Mouse (Mus musculus) layer of hippocampus, adult 18-20 months (tissue): ENCODE results near the gene Gstt1. TPM values are rescaled to one million over a fixed set of nuclear protein-coding genes. Genes with fewer than 3 reads are reported as not detected.

Experiments used
- DNase-seq, 2 experiments: peaks; one replicate each; pipeline ENCODE4 v3.0.0; 2022; ENCODE audit warnings: low spot score in 2 of 2
- total RNA-seq, 2 experiments: library from RNA; stranded (reverse); gene quantifications; 2 replicates each; pipeline ENCODE4 v1.2.3; 2021

The Gstt1 gene
- total RNA-seq, 2 experiments from 2014 or later, result 10.2 to 10.3 TPM

DNA sequence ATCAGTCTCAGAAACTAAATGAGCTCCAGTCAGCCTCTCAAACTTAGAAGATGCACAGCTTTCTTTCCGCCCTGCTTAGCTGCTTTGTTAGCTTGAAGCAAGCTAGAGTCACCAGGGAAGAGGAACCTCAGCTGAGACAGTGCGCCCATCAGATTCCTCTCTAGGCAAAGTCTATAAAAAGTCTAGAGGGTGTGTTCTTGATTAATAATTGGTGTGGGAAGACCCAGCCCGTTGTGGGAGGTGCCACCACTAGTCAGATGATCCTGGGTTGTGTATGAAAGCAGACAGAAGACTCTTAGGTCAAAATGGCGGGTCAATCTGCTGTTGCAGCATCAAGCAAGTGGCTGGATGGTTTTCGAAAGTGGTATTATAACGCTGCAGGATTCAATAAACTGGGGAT is 31.5 kb downstream of the Gstt1 start:
- no peak for DNase-seq

DNA sequence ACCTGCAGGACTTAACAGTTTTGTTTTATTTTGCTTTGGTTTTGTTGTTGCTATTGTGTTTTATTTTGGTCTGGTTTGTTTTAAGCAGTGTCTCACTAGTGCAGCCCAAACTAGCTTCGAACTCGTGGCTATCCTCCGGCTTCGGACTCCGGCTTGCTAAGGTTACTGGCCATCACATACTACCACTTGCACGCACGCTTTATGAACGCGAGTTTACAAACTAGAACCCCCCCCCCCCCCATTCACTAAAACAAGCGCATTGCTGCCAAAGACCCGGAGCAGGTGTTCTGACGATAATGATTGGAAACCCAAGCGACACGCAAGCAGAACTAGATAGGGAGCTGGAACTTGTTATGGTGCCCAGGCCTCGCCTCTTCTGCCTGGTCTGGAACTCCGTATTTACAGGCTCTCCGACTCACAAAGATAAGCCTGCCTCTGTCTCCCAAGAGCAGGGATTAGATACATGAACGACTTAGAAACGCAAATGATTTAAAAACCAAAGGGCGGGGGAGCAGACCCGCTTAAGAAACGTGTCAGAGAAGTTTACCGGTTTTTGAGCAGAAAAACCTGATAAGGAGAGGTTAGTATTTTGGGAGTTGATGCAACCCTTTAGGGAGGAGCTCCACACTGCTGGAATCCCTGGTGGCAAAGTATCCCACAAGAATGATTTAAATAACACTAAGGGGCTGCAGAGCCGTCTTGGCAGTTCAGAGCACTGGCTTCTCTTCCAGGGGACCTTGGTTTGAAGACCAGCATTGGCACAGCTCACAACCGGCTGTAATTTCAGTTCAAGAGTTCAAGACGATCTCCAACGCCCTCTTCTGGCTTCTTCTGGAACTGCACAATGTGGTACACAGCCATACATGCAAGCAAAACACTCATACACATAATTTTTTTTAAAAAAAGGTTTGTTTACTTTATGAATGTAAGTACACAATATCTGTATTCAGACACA is 33.6 kb downstream of the Gstt1 start:
- DNase-seq, result peak in 1 of 2 experiments; percentile 61

DNA sequence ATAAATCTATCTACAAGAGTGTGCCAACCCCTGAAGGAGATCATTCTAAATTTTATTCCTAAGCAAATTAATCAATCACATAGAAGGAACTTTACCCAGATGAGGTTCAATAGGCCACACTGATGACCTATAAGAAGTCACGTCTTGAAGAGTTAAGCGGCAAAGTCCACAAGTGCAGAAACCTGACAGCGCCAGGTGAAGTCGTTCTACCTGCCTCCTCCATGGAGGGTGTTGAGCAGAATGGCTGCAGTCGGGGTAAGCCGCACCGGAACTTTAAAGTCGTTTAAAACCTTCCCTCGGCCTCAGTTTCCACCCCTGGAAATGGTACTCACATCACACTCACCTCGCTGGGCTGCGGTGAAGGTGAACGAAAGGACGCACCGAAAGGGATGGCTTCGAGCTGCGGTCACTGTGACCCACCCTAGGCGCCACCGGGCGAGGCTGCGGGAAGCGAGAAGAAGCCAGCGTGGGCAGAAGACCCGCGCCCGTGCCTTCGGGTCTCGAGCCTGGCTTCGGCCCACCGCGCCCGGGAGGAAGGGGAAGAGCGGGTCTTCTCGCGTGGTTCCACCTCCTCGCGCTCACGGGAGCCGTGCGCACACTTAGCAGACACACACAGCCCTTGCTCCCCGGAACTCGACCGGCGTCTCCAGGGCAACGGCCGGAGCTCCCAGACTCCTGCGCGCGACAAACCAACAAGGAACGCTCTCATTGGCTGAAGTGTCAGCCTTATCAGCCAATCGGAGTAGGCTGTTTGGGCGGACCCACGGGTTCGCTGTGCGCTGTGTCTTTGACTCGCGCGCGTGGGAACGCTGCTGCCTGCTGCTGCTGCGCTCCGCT is 34.5 kb downstream of the Gstt1 start, which contains the start of gene Cabin1:
TSS of gene Cabin1 (minus strand) at position 660 of the 837 bp plus-strand sequence.
- DNase-seq, result peak; percentile 96 to 99

DNA sequence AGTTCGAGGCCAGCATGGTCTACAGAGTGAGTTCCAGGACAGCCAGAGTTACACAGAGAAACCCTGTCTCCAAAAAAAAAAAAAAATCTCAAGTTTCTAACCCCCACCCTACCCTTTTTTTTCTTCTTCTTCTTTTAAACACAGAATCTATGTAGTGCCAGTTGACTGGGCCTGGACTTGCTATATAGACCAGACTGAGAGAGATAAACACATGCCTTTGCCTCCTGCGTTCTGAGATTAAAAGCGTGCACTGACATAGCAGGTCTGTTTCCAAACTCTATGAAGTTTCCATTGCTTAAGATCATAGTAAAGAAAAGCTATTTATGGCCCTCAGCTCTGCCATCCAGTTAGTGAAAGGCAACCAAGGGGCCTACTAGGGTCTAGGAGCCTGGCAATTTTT is 36.0 kb downstream of the Gstt1 start:
- no peak for DNase-seq

DNA sequence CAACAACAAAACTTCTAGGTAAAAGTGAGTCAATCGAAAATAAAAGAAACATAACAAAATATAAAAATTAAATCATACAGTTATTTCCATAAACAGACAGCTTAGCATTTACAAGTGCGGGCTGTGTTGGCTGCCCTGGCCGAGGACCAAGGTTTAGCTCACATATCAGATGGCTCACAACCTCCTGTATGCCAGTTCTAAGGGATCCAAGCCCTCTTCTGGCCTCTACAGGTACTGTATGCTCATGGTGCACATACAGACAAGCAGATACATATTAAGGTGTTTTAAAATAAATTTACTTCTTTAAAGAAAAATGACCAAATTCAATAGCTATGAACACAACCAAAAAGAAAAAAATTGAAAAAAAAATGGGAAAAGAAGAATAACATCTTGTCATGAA is 38.1 kb downstream of the Gstt1 start:
- DNase-seq, result no peak

DNA sequence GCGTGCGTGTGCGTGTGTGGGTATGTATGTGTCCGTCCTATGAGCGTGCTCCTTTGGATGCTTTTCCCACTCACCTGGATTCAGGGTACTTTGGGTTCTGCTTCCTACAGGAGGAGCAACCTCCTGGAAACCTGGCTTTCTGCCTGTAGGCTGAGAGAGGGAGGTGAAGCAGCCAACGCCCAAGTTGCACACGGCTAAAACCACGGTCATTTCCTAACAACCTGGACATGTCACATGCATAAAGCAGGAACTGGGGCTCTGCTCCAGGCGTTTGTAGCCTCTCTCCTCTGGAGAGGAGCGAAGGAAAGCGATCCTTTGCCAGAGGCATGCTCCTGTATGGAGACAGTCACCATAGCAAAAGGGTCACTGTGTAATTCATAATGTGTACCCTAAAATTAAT is 41.7 kb downstream of the Gstt1 start:
- no peak for DNase-seq

DNA sequence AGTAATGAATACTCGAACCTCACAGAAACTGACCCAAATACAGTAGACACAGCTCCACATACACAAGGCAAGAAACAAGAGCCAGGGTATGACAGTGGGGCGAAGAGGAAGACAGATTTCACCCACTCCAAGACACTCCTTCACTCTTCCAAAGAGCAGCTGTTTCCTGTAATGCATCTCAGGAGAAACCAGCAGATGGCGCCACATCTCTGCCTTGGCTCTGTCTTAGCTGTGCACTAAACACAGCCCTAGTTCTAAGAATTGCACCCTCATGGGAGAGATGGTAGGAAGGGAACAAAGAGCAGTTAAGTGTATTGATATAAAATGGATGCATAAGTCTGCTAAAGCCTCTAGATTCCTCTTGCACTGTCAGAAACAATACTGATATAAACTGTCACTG is 54.4 kb downstream of the Gstt1 start:
- DNase-seq, result peak; percentile 81 to 93

DNA sequence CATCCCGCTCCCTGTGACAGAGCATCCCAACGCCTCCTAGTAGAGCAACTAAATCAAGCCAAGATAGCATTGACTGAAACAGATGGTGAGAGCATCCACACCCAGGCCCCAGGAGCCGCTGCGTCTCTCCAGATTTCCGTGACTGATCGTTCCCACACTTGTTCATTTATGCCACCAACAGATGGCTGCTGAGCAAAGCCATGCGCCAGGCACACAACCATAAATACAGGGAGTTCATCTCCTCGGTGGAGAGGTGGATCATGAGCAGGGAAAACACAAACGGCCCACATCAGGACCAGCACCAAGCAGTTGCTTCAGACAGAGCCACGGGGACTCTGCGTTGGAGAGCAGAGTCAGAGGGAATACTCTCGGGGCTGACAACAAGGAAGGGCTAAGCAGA is 55.0 kb downstream of the Gstt1 start:
- peak; percentile 81 to 91 for DNase-seq

DNA sequence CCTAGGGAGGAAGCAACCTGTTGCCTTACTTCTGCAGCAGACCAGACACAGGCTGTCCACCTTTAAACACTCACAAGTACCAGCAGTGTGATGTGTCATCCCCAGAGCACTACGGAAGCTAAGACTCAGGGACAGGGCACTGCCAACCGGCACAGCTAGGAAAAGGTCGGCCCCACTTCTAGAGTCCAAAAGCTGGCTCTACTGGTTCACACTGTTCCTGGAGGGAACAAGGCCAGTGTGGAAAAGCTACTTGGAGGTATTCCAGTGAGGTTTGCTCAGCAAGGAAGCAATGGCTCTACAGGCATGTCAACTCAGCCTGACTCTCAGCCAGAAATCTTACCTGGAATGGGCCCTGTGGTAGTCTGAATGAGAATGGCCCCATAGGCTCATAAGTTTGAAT is 57.5 kb downstream of the Gstt1 start:
- no peak for DNase-seq

Other genes with a start within 250 kb of the Gstt1 start
- gene Lrrc75b, start 238.3 kb downstream of the Gstt1 start, total RNA-seq, result 10 to 100 TPM; 10.3 to 12.9 TPM
- gene Ggt1, start 237.0 kb downstream of the Gstt1 start, total RNA-seq, result 1 to 10 TPM; 2.6 to 2.8 TPM
- gene Ggt5, start 209.2 kb downstream of the Gstt1 start, total RNA-seq, result 1 to 10 TPM; 1.6 to 2.1 TPM
- 1 to 10 TPM; 1.9 to 2.4 TPM for gene Susd2, start 154.6 kb downstream of the Gstt1 start, total RNA-seq
- gene Cabin1, start 34.2 kb downstream of the Gstt1 start, total RNA-seq, result 10 to 100 TPM; 56.4 to 66.3 TPM
- gene Ddt, start 25.2 kb downstream of the Gstt1 start, total RNA-seq, result 10 to 100 TPM; 50.6 to 58.3 TPM
- gene Gm20441, start 17.6 kb downstream of the Gstt1 start, total RNA-seq, result not detected
- gene Gstt3, start 17.2 kb downstream of the Gstt1 start, total RNA-seq, result 1 to 10 TPM; 3.7 to 5.6 TPM
- gene Gstt4, start 24.0 kb upstream of the Gstt1 start, total RNA-seq, result not detected
- gene Gstt2, start 38.8 kb upstream of the Gstt1 start, total RNA-seq, result 1 to 10 TPM; 3.5 to 3.6 TPM
- 100 to 1,000 TPM; 477 to 485 TPM for gene Mif, start 61.7 kb upstream of the Gstt1 start, total RNA-seq
- 1 to 10 TPM; 4.8 to 5.4 TPM for gene Derl3, start 94.8 kb upstream of the Gstt1 start, total RNA-seq
- 10 to 100 TPM; 80.3 to 85.0 TPM for gene Smarcb1, start 123.0 kb upstream of the Gstt1 start, total RNA-seq
- 100 to 1,000 TPM; 376 to 396 TPM for gene Chchd10, start 134.5 kb upstream of the Gstt1 start, total RNA-seq
- gene Mmp11, start 137.9 kb upstream of the Gstt1 start, total RNA-seq, result 1 to 10 TPM; 1.8 to 2.1 TPM
- under 1 TPM; 0.28 to 0.89 TPM for gene Gm867, start 142.1 kb upstream of the Gstt1 start, total RNA-seq
- not detected for gene Vpreb3, start 144.5 kb upstream of the Gstt1 start, total RNA-seq
- under 1 TPM in 1 of 2 experiments, not detected in 1; 0.25 TPM for gene Gm5134, start 155.9 kb upstream of the Gstt1 start, total RNA-seq
- 10 to 100 TPM; 17.0 to 18.9 TPM for gene Zfp280b, start 234.1 kb upstream of the Gstt1 start, total RNA-seq